In genomic region chr3:132814791-132815496, GRCm38 (mm10) we compare ENCODE assay signal across 1 mouse cellular context.
TF ChIP-seq lines count a peak whose summit lies in the region.

No protein-coding gene starts in this region.

TF ChIP-seq in MEL, 35 proteins besides CTCF, POLR2A, EP300 and RAD21 (continued from another document):
- TF ChIP-seq ZC3H11A (IDR thresholded peaks at IDR 0.05; ENCODE audit: low read depth, low read length) = no peak
